Mouse (Mus musculus): Measurements from ENCODE around the gene Ksr1.

GRCm38 (mm10) chr11:79176687-79177086, 30.5 kb upstream of the Ksr1 start:
- no peak for TF ChIP-seq POLR2A (IDR thresholded peaks at IDR 0.05; ENCODE audit: control insufficient read depth, extremely low read depth, insufficient read depth, low read length, poor library complexity)
- no peak for TF ChIP-seq CTCF (IDR thresholded peaks at IDR 0.05; ENCODE audit: borderline replicate concordance, control insufficient read depth, extremely low read depth, insufficient read depth, low read length, poor library complexity)
